Mouse (Mus musculus) intestine, embryonic 14.5 days (tissue): ENCODE measurements around the gene Pgpep1. TPM values are rescaled to one million over a fixed set of nuclear protein-coding genes. Genes with fewer than 3 reads are reported as not detected.
A peak's percentile ranks its signal among the peaks of the same experiment; 100 is the strongest.

Experiments used
- ATAC-seq: fragments of 200-750 bp; cut with Nextera tagmentation; replicated peaks from 2 replicates; pipeline ENCODE4 v1.8.0; 2017; ENCODE audit warnings: low read depth, moderate number of reproducible peaks, moderate TSS enrichment, moderate library complexity; ENCODE audit not compliant: low FRiP score, low TSS enrichment
- DNase-seq: peaks from one replicate; pipeline ENCODE4 v3.0.0-alpha.2; 2018; ENCODE audit warnings: low spot score
- H3K27ac ChIP-seq: fragments of 300-500 bp; sonication (generic); 2 replicates; pipeline ENCODE4 v1.5.1; 2014; ENCODE audit warnings: low read depth, mild to moderate bottlenecking, control low read depth
- H3K27me3 ChIP-seq: fragments of 300-500 bp; sonication (generic); replicated peaks from 2 replicates; pipeline ENCODE4 v1.6.1; 2014; ENCODE audit warnings: low read length, control low read depth; ENCODE audit not compliant: control insufficient read depth, insufficient read depth
- H3K36me3 ChIP-seq: fragments of 300-500 bp; sonication (generic); 2 replicates; pipeline ENCODE4 v1.6.1; 2014; ENCODE audit warnings: low read length, control low read depth; ENCODE audit not compliant: control insufficient read depth, insufficient read depth
- H3K4me1 ChIP-seq: fragments of 300-500 bp; sonication (generic); replicated peaks from 2 replicates; pipeline ENCODE4 v1.6.1; 2014; ENCODE audit warnings: low read length, control low read depth, mixed read lengths; ENCODE audit not compliant: control insufficient read depth, insufficient read depth
- H3K4me2 ChIP-seq: fragments of 300-500 bp; sonication (generic); 2 replicates; pipeline ENCODE4 v1.6.1; 2014; ENCODE audit warnings: low read length
- H3K4me3 ChIP-seq: fragments of 300-500 bp; sonication (generic); 2 replicates; pipeline ENCODE4 v1.5.1; 2014; ENCODE audit warnings: low read depth, low read length, control low read depth, mixed read lengths
- H3K9ac ChIP-seq: fragments of 300-500 bp; sonication (generic); 2 replicates; pipeline ENCODE4 v1.6.1; 2014; ENCODE audit warnings: mild to moderate bottlenecking, low read length
- H3K9me3 ChIP-seq: fragments of 300-500 bp; sonication (generic); 2 replicates; pipeline ENCODE4 v1.6.1; 2016; ENCODE audit warnings: low read length, control low read depth; ENCODE audit not compliant: control insufficient read depth
- WGBS: fragments of 180-500 bp; shearing (Covaris S2); extraction: QIAGEN DNeasy Blood & Tissue Kit; methylation state at CpG from one replicate; pipeline ENCODE4 v1.1.7; 2014; 5-methylcytosine and 5-hydroxymethylcytosine counted together
- polyA plus RNA-seq: library from polyadenylated mRNA; unstranded; fragments of >200 nt; fragmentation: Nextera tagmentation; extraction: Ambion mirVana; gene quantifications from 2 replicates; pipeline ENCODE4 v1.2.1, GENCODE M21; 2014

Gene Pgpep1
- polyA plus RNA-seq, 1 experiment from 2014 or later = 65.9 TPM

GRCm38 (mm10) chr8:70649324-70649723 lies 10.9 kb downstream of the Pgpep1 start:
- H3K4me2 ChIP-seq = no peak overlapping the region
- H3K27me3 ChIP-seq = no peaks in the 10 kb centered on the region
- H3K9ac ChIP-seq = no peak overlapping the region
- peaks cover 36% of the 10 kb centered on the region for H3K36me3 ChIP-seq
- DNase-seq (peak; percentile 74), ATAC-seq (peak; percentile 48; the same call in 1 of the 2 replicates)
- peak overlapping the region; percentile 44 for H3K27ac ChIP-seq
- peaks cover 27% of the 10 kb centered on the region for H3K4me1 ChIP-seq
- H3K4me3 ChIP-seq = no peak overlapping the region
- H3K9me3 ChIP-seq = no peaks in the 10 kb centered on the region
- 56% methylated on average over 4 of the region's 4 CpGs for WGBS

DNA sequence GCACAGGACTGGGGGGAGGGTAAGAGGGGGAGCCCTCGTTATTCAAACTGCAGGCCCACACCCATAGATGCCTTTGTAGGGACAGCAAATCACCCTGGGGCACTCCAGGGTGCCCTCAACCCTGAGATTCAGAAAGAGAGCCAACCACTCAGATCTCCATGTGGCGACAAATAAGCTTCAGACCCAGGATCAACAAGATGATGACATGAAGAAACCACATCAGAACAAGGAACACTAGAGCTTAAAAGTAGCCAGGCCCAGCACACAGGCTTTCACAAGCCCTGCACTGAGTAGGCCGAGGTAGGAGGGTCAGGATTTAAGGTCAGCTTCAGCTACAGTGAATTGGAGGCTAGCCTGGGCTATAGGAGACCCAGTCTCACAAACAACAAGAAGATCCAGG lies 11.3 kb downstream of the Pgpep1 start:
- Histone ChIP-seq H3K9ac (no peak overlapping the region), H3K27ac (peak overlapping the region; percentile 44; the same call in 1 of the 2 replicates), H3K36me3 (peaks cover 33% of the 10 kb centered on the region), H3K4me2 (no peak overlapping the region), H3K27me3 (no peaks in the 10 kb centered on the region), H3K4me1 (peaks cover 27% of the 10 kb centered on the region), H3K9me3 (no peaks in the 10 kb centered on the region), H3K4me3 (no peak overlapping the region)
- ATAC-seq (no peak), DNase-seq (no peak)
- WGBS = 61% methylated on average over 3 of the region's 3 CpGs

- peaks cover 27% of the 10 kb centered on the region for H3K4me1 ChIP-seq
- H3K4me3 ChIP-seq = no peak overlapping the region
- H3K27ac ChIP-seq = no peak overlapping the region
- no peak overlapping the region for H3K4me2 ChIP-seq
- H3K27me3 ChIP-seq = no peaks in the 10 kb centered on the region
- 50% methylated on average over 1 of the region's 1 CpGs for WGBS
- DNase-seq = no peak
- no peaks in the 10 kb centered on the region for H3K9me3 ChIP-seq
- H3K36me3 ChIP-seq = peaks cover 32% of the 10 kb centered on the region
- no peak for ATAC-seq
- H3K9ac ChIP-seq = no peak overlapping the region
These were observed 12.1 kb downstream of the Pgpep1 start for GRCm38 (mm10) chr8:70648164-70648442.

DNA sequence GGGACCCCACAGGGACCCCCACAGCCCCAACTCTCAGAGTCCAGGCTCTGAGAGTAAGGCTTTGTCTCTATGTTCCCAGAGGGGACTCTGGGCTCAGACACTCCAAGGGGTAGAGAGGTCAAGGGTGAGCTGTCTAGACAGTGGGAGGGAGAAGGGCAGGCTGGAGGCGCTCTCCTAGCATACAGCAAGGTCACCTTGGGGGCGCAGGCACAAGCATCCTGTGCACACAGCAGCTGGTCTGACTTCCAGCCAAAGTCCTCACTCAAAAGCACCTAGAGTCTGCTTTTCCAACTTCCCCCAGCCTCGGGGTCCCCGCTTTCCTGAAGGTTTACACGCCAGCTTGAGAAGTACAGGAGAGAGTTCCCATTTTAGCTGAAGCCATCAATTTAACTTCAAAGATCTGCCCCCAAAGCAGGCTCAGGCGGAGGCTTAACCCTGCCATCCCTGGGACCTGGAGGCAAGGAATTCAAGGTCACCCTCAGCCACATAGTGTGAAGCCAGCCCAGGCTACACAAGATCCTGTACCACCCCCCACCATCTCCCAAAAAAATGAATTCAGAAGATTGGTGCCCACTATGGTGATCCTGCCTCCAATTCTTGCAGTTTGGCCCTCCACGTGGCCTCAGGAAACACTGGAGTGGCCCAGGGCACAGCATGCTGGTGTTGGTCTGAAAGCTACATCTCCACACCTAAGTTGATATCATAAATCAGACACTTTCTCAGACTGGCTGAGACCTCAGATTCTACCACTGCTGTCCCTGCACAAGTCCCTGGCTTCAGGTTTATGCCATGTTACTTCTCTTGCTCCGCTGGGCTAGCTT lies 12.6 kb downstream of the Pgpep1 start:
- Histone ChIP-seq H3K36me3 (peaks cover 30% of the 10 kb centered on the region), H3K9me3 (no peaks in the 10 kb centered on the region), H3K4me3 (no peak overlapping the region), H3K27me3 (no peaks in the 10 kb centered on the region), H3K4me2 (no peak overlapping the region), H3K27ac (no peak overlapping the region), H3K4me1 (peaks cover 27% of the 10 kb centered on the region), H3K9ac (no peak overlapping the region)
- DNase-seq (no peak), ATAC-seq (no peak)
- WGBS = 39% methylated on average over 8 of the region's 8 CpGs

DNA sequence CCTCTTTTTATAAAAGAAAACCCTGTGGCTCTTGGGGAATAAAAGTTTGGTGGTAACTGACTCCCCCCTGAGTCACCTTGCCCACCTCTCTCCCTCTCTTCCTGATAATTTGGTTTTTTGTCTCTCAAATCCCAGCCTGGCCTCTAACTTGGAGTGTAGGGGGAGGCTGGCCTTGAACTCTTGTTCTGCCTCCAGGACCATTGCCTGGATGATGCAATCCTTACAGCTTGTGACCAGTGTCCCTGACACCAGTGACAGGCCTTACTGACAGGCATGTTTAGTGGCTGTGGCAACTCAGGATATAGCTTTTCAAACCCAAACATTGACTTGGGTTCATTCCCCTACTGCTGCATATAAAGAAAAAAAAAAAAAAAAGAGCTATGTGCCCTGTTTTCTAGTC lies 13.4 kb downstream of the Pgpep1 start:
- ATAC-seq = no peak
- no peak overlapping the region for H3K27ac ChIP-seq
- no peak overlapping the region for H3K4me3 ChIP-seq
- no peaks in the 10 kb centered on the region for H3K9me3 ChIP-seq
- no peaks in the 10 kb centered on the region for H3K27me3 ChIP-seq
- peaks cover 23% of the 10 kb centered on the region for H3K36me3 ChIP-seq
- H3K4me2 ChIP-seq = no peak overlapping the region
- H3K4me1 ChIP-seq = peaks cover 27% of the 10 kb centered on the region
- DNase-seq = no peak
- H3K9ac ChIP-seq = no peak overlapping the region

DNA sequence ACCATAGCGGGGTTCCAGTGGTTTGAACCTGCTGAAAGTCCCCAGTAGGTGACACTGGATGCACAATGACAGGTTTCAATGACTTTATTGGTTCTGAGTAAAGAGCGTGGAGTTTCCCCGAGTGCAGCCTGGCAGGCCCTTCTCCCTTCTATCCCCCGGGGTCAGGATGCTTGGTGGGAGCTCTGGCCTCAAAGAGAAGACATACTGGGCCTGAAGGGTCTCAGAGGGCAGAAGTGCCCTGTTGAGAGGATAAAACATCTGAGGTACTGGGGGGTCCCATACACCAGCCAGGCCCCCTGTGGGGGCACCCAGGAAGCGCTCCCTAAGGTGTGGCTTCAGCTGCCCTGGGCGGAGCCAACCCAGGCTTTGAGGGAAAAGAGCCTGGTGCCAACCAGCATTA lies 13.8 kb downstream of the Pgpep1 start:
- Histone ChIP-seq H3K27ac (no peak overlapping the region), H3K4me2 (no peak overlapping the region), H3K4me1 (peaks cover 27% of the 10 kb centered on the region), H3K9me3 (no peaks in the 10 kb centered on the region), H3K36me3 (peaks cover 19% of the 10 kb centered on the region), H3K27me3 (no peaks in the 10 kb centered on the region), H3K9ac (no peak overlapping the region), H3K4me3 (no peak overlapping the region)
- ATAC-seq = no peak
- WGBS = 73% methylated on average over 6 of the region's 6 CpGs
- no peak for DNase-seq

- Histone ChIP-seq H3K4me3 (no peak overlapping the region), H3K27me3 (no peaks in the 10 kb centered on the region), H3K27ac (no peak overlapping the region), H3K4me2 (no peak overlapping the region), H3K4me1 (peaks cover 27% of the 10 kb centered on the region), H3K9me3 (no peaks in the 10 kb centered on the region), H3K36me3 (peaks cover 12% of the 10 kb centered on the region), H3K9ac (no peak overlapping the region)
- DNase-seq (no peak), ATAC-seq (no peak)
- 60% methylated on average over 17 of the region's 17 CpGs for WGBS
These were observed 14.5 kb downstream of the Pgpep1 start for GRCm38 (mm10) chr8:70645501-70646224.

GRCm38 (mm10) chr8:70644065-70644464 lies 16.1 kb downstream of the Pgpep1 start:
- Histone ChIP-seq H3K4me3 (no peak overlapping the region), H3K9me3 (no peaks in the 10 kb centered on the region), H3K4me2 (no peak overlapping the region), H3K27ac (no peak overlapping the region), H3K27me3 (no peaks in the 10 kb centered on the region), H3K4me1 (peaks cover 17% of the 10 kb centered on the region), H3K9ac (no peak overlapping the region), H3K36me3 (0 out of 2 replicates have a peak, but pooled peaks cover 2% of the 10 kb centered on the region)
- ATAC-seq (no peak), DNase-seq (no peak)
- 95% methylated on average over 2 of the region's 2 CpGs for WGBS

DNA sequence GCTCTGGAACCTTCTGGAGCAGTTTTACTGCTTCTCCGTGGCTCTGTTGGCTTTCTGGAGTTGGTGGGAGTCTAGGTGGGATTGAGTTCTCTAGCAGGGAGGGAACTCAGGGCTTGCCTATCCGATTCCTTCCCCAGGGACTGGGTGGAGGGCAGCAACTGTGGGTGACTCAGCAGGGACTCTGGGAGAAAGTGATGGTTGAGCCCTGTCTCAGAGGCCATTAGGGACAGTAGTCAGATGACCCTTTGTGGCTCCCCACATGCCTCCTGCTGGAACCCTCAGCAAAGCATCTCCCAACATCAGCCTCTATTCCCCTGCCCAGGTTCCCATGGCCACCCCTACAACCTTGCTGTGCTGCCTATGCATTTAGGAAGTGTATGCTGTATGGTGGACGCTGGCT lies 17.2 kb downstream of the Pgpep1 start:
- H3K9me3 ChIP-seq = no peaks in the 10 kb centered on the region
- no peak overlapping the region for H3K27ac ChIP-seq
- H3K4me3 ChIP-seq = no peak overlapping the region
- DNase-seq (no peak), ATAC-seq (no peak)
- no peaks in the 10 kb centered on the region for H3K27me3 ChIP-seq
- no peak overlapping the region for H3K4me2 ChIP-seq
- H3K9ac ChIP-seq = no peak overlapping the region
- no peaks in the 10 kb centered on the region for H3K36me3 ChIP-seq
- 55% methylated on average over 3 of the region's 3 CpGs for WGBS
- peaks cover 14% of the 10 kb centered on the region for H3K4me1 ChIP-seq
